Mouse (Mus musculus): ENCODE results near the gene Proca1. TPM values are rescaled to one million over a fixed set of nuclear protein-coding genes. Genes with fewer than 3 reads are reported as not detected.

Proca1 gene
- 1.3 TPM in 2 replicates for polyA plus RNA-seq (2015; fragmentation: Nextera tagmentation; extraction: Ambion mirVana)

- Histone ChIP-seq H3K36me3 (peaks cover 24% of the 10 kb centered on the region), H3K9me3 (no peaks in the 10 kb centered on the region), H3K27me3 (no peaks in the 10 kb centered on the region), H3K4me1 (peaks cover 21% of the 10 kb centered on the region), H3K27ac (replicated peaks) (no peak within 1 kb of the TSS), H3K4me2 (replicated peaks) (0 out of 2 replicates have a peak within 1 kb of the TSS, but pooled peaks have one; percentile 34), H3K9ac (replicated peaks) (no peak within 1 kb of the TSS), H3K4me3 (peak within 1 kb of the TSS; percentile 30; the same call in 1 of the 2 replicates)
- 72% methylated on average over 1 of the region's 1 CpGs for WGBS
- no peak for ATAC-seq (replicated peaks)
Observed at GRCm38 (mm10) chr11:78193113-78193512, at the start of gene Proca1. Proca1 (plus strand) TSS chr11:78193392.

- Histone ChIP-seq H3K4me1 (no peaks in the 10 kb centered on the region), H3K36me3 (peaks cover 39% of the 10 kb centered on the region), H3K9ac (replicated peaks) (no peak overlapping the region), H3K4me3 (no peak overlapping the region), H3K27me3 (no peaks in the 10 kb centered on the region), H3K4me2 (replicated peaks) (no peak overlapping the region), H3K27ac (replicated peaks) (no peak overlapping the region), H3K9me3 (no peaks in the 10 kb centered on the region)
- WGBS = 84% methylated on average over 2 of the region's 2 CpGs
- no peak for ATAC-seq (replicated peaks)
Observed at GRCm38 (mm10) chr11:78143520-78143919, 49.7 kb upstream of the Proca1 start.

GRCm38 (mm10) chr11:78146168-78146567 is 47.0 kb upstream of the Proca1 start:
- ATAC-seq (replicated peaks) = no peak
- Histone ChIP-seq H3K4me2 (replicated peaks) (no peak overlapping the region), H3K9me3 (no peaks in the 10 kb centered on the region), H3K9ac (replicated peaks) (no peak overlapping the region), H3K36me3 (peaks cover 60% of the 10 kb centered on the region), H3K27me3 (no peaks in the 10 kb centered on the region), H3K27ac (replicated peaks) (no peak overlapping the region), H3K4me1 (no peaks in the 10 kb centered on the region), H3K4me3 (no peak overlapping the region)
- WGBS = 88% methylated on average over 5 of the region's 5 CpGs

GRCm38 (mm10) chr11:78146707-78147543 is 46.3 kb upstream of the Proca1 start:
- Histone ChIP-seq H3K4me1 (peaks cover 2% of the 10 kb centered on the region), H3K9me3 (no peaks in the 10 kb centered on the region), H3K9ac (replicated peaks) (no peak overlapping the region), H3K27ac (replicated peaks) (no peak overlapping the region), H3K4me2 (replicated peaks) (no peak overlapping the region), H3K36me3 (peaks cover 61% of the 10 kb centered on the region), H3K27me3 (no peaks in the 10 kb centered on the region), H3K4me3 (no peak overlapping the region)
- 94% methylated on average over 6 of the region's 6 CpGs for WGBS
- no peak for ATAC-seq (replicated peaks)

GRCm38 (mm10) chr11:78151161-78151560 is 42.0 kb upstream of the Proca1 start:
- Histone ChIP-seq H3K9ac (replicated peaks) (no peak overlapping the region), H3K9me3 (no peaks in the 10 kb centered on the region), H3K27me3 (no peaks in the 10 kb centered on the region), H3K4me3 (no peak overlapping the region), H3K27ac (replicated peaks) (no peak overlapping the region), H3K4me1 (peaks cover 29% of the 10 kb centered on the region), H3K4me2 (replicated peaks) (no peak overlapping the region), H3K36me3 (peaks cover 47% of the 10 kb centered on the region)
- ATAC-seq (replicated peaks) = no peak
- 47% methylated on average over 1 of the region's 1 CpGs for WGBS

- ATAC-seq (replicated peaks) = peak; percentile 89
- H3K9ac ChIP-seq (replicated peaks) = no peak overlapping the region
- H3K9me3 ChIP-seq = no peaks in the 10 kb centered on the region
- peaks cover 29% of the 10 kb centered on the region for H3K4me1 ChIP-seq
- H3K27ac ChIP-seq (replicated peaks) = peak overlapping the region; percentile 82
- H3K4me2 ChIP-seq (replicated peaks) = no peak overlapping the region
- WGBS = 23% methylated on average over 9 of the region's 9 CpGs
- no peaks in the 10 kb centered on the region for H3K27me3 ChIP-seq
- peaks cover 45% of the 10 kb centered on the region for H3K36me3 ChIP-seq
- H3K4me3 ChIP-seq = no peak overlapping the region
Observed at GRCm38 (mm10) chr11:78152299-78153231, 40.6 kb upstream of the Proca1 start.

- H3K9ac ChIP-seq (replicated peaks) = no peak overlapping the region
- 71% methylated on average over 13 of the region's 13 CpGs for WGBS
- H3K36me3 ChIP-seq = peaks cover 57% of the 10 kb centered on the region
- peaks cover 31% of the 10 kb centered on the region for H3K4me1 ChIP-seq
- peak overlapping the region; percentile 82 for H3K27ac ChIP-seq (replicated peaks)
- no peak overlapping the region for H3K4me2 ChIP-seq (replicated peaks)
- H3K4me3 ChIP-seq = no peak overlapping the region
- H3K9me3 ChIP-seq = no peaks in the 10 kb centered on the region
- no peaks in the 10 kb centered on the region for H3K27me3 ChIP-seq
- ATAC-seq (replicated peaks) = no peak; the same call in 1 of the 2 replicates
Observed at GRCm38 (mm10) chr11:78153778-78154177, 39.4 kb upstream of the Proca1 start.

GRCm38 (mm10) chr11:78155674-78156073 is 37.5 kb upstream of the Proca1 start:
- H3K36me3 ChIP-seq = peaks cover 60% of the 10 kb centered on the region
- peaks cover 37% of the 10 kb centered on the region for H3K4me1 ChIP-seq
- H3K9me3 ChIP-seq = no peaks in the 10 kb centered on the region
- ATAC-seq (replicated peaks) = no peak
- WGBS = 73% methylated on average over 5 of the region's 5 CpGs
- H3K4me2 ChIP-seq (replicated peaks) = no peak overlapping the region
- H3K27ac ChIP-seq (replicated peaks) = no peak overlapping the region
- no peak overlapping the region for H3K4me3 ChIP-seq
- H3K27me3 ChIP-seq = no peaks in the 10 kb centered on the region
- H3K9ac ChIP-seq (replicated peaks) = no peak overlapping the region

- ATAC-seq (replicated peaks) = no peak
- Histone ChIP-seq H3K27ac (replicated peaks) (no peak overlapping the region), H3K27me3 (no peaks in the 10 kb centered on the region), H3K36me3 (peaks cover 60% of the 10 kb centered on the region), H3K9ac (replicated peaks) (no peak overlapping the region), H3K4me3 (no peak overlapping the region), H3K4me1 (peaks cover 37% of the 10 kb centered on the region), H3K4me2 (replicated peaks) (no peak overlapping the region), H3K9me3 (no peaks in the 10 kb centered on the region)
- 57% methylated on average over 6 of the region's 6 CpGs for WGBS
Observed at GRCm38 (mm10) chr11:78156156-78156699, 37.0 kb upstream of the Proca1 start.

- peaks cover 63% of the 10 kb centered on the region for H3K36me3 ChIP-seq
- H3K4me3 ChIP-seq = no peak overlapping the region
- H3K9ac ChIP-seq (replicated peaks) = no peak overlapping the region
- H3K4me2 ChIP-seq (replicated peaks) = no peak overlapping the region
- H3K27me3 ChIP-seq = no peaks in the 10 kb centered on the region
- 36% methylated on average over 2 of the region's 2 CpGs for WGBS
- peaks cover 36% of the 10 kb centered on the region for H3K4me1 ChIP-seq
- H3K27ac ChIP-seq (replicated peaks) = no peak overlapping the region
- H3K9me3 ChIP-seq = no peaks in the 10 kb centered on the region
- ATAC-seq (replicated peaks) = peak; percentile 39; the same call in 1 of the 2 replicates
Observed at GRCm38 (mm10) chr11:78159096-78159495, 34.1 kb upstream of the Proca1 start.

GRCm38 (mm10) chr11:78159557-78159956 is 33.6 kb upstream of the Proca1 start:
- H3K27me3 ChIP-seq = no peaks in the 10 kb centered on the region
- no peaks in the 10 kb centered on the region for H3K9me3 ChIP-seq
- H3K4me3 ChIP-seq = no peak overlapping the region
- no peak overlapping the region for H3K4me2 ChIP-seq (replicated peaks)
- H3K27ac ChIP-seq (replicated peaks) = no peak overlapping the region
- WGBS = 84% methylated on average over 7 of the region's 7 CpGs
- H3K36me3 ChIP-seq = peaks cover 58% of the 10 kb centered on the region
- no peak overlapping the region for H3K9ac ChIP-seq (replicated peaks)
- ATAC-seq (replicated peaks) = no peak
- peaks cover 31% of the 10 kb centered on the region for H3K4me1 ChIP-seq

GRCm38 (mm10) chr11:78160171-78160570 is 33.0 kb upstream of the Proca1 start:
- H3K27me3 ChIP-seq = no peaks in the 10 kb centered on the region
- peaks cover 54% of the 10 kb centered on the region for H3K36me3 ChIP-seq
- H3K4me1 ChIP-seq = peaks cover 30% of the 10 kb centered on the region
- no peak overlapping the region for H3K9ac ChIP-seq (replicated peaks)
- H3K4me3 ChIP-seq = no peak overlapping the region
- H3K9me3 ChIP-seq = no peaks in the 10 kb centered on the region
- H3K4me2 ChIP-seq (replicated peaks) = no peak overlapping the region
- H3K27ac ChIP-seq (replicated peaks) = no peak overlapping the region
- ATAC-seq (replicated peaks) = no peak
- WGBS = 92% methylated on average over 18 of the region's 18 CpGs

Measured in forebrain, embryonic 15.5 days (tissue).